Mouse (Mus musculus) intestine, postnatal 0 days (tissue): ENCODE results near the gene 9530003J23Rik. TPM values are rescaled to one million over a fixed set of nuclear protein-coding genes. Genes with fewer than 3 reads are reported as not detected.
"Not testable (repeated sequence)": the region's sequence is repeated elsewhere in the genome, so short reads cannot be mapped to it uniquely, and the experiment has no call there.

Source experiments
- ATAC-seq: fragments of 200-750 bp; cut with Nextera tagmentation; 2 replicates; pipeline ENCODE4 v1.8.0; 2017; ENCODE audit warnings: mild to moderate bottlenecking, moderate TSS enrichment, moderate library complexity
- H3K27ac ChIP-seq: fragments of 300-500 bp; sonication (generic); 2 replicates; pipeline ENCODE4 v1.5.1; 2014; ENCODE audit warnings: mild to moderate bottlenecking, low read depth, low read length, moderate library complexity
- H3K27me3 ChIP-seq: fragments of 300-500 bp; sonication (generic); replicated peaks from 2 replicates; pipeline ENCODE4 v1.6.1; 2014; ENCODE audit warnings: low read length, mixed read lengths; ENCODE audit not compliant: control insufficient read depth, insufficient read depth
- H3K36me3 ChIP-seq: fragments of 300-500 bp; sonication (generic); 2 replicates; pipeline ENCODE4 v1.6.1; 2014; ENCODE audit warnings: mild to moderate bottlenecking, moderate library complexity; ENCODE audit not compliant: control insufficient read depth, insufficient read depth
- H3K4me1 ChIP-seq: fragments of 300-500 bp; sonication (generic); replicated peaks from 2 replicates; pipeline ENCODE4 v1.6.1; 2014; ENCODE audit warnings: antibody characterized with exemption, low read length, mixed read lengths; ENCODE audit not compliant: control insufficient read depth, insufficient read depth
- H3K4me2 ChIP-seq: fragments of 300-500 bp; sonication (generic); replicated peaks from 2 replicates; pipeline ENCODE4 v1.6.1; 2014; ENCODE audit warnings: low read depth, mild to moderate bottlenecking, moderate library complexity
- H3K4me3 ChIP-seq: fragments of 300-500 bp; sonication (generic); 2 replicates; pipeline ENCODE4 v1.5.1; 2014; ENCODE audit warnings: low read depth, low read length
- H3K9ac ChIP-seq: fragments of 300-500 bp; sonication (generic); 2 replicates; pipeline ENCODE4 v1.6.1; 2014; ENCODE audit warnings: mild to moderate bottlenecking, low read depth, low read length
- H3K9me3 ChIP-seq: fragments of 300-500 bp; sonication (generic); 2 replicates; pipeline ENCODE4 v1.6.1; 2016; ENCODE audit warnings: mixed run types; ENCODE audit not compliant: control insufficient read depth
- CTCF ChIP-seq: sonication (generic); IDR thresholded peaks from 2 replicates; pipeline ENCODE4 v1.5.1; 2016; ENCODE audit warnings: low read depth, mild to moderate bottlenecking, control low read depth, antibody characterized with exemption, moderate library complexity
- WGBS: fragments of 180-500 bp; shearing (Covaris S2); extraction: QIAGEN DNeasy Blood & Tissue Kit; methylation state at CpG from one replicate; pipeline ENCODE4 v1.1.7; 2014; 5-methylcytosine and 5-hydroxymethylcytosine counted together
- polyA plus RNA-seq: library from polyadenylated mRNA; unstranded; fragments of >200 nt; fragmentation: Nextera tagmentation; extraction: Ambion mirVana; gene quantifications from 2 replicates; pipeline ENCODE4 v1.2.1, GENCODE M21; 2015

Gene 9530003J23Rik
- not detected in 2 replicates for polyA plus RNA-seq

GRCm38 (mm10) chr10:117238603-117239002, at the start of gene 9530003J23Rik:
9530003J23Rik (minus strand) TSS chr10:117238703.
- Histone ChIP-seq H3K36me3 (no peaks in the 10 kb centered on the region), H3K4me3 (no peak within 1 kb of the TSS), H3K4me2 (no peak within 1 kb of the TSS), H3K27ac (no peak within 1 kb of the TSS), H3K9ac (no peak within 1 kb of the TSS), H3K9me3 (no peaks in the 10 kb centered on the region), H3K4me1 (no peaks in the 10 kb centered on the region), H3K27me3 (no peaks in the 10 kb centered on the region)
- TF ChIP-seq CTCF = no peak
- WGBS = 77% methylated on average over 12 of the region's 12 CpGs
- ATAC-seq = no peak

GRCm38 (mm10) chr10:117287226-117287850, 48.8 kb upstream of the 9530003J23Rik start:
- no peaks in the 10 kb centered on the region for H3K27me3 ChIP-seq
- no peak overlapping the region for H3K9ac ChIP-seq
- ATAC-seq = no peak
- WGBS = 73% methylated on average over 3 of the region's 3 CpGs
- H3K4me1 ChIP-seq = no peaks in the 10 kb centered on the region
- H3K36me3 ChIP-seq = no peaks in the 10 kb centered on the region
- no peak overlapping the region for H3K4me3 ChIP-seq
- no peak overlapping the region for H3K27ac ChIP-seq
- H3K9me3 ChIP-seq = no peaks in the 10 kb centered on the region
- no peak overlapping the region for H3K4me2 ChIP-seq
- no peak for TF ChIP-seq CTCF

DNA sequence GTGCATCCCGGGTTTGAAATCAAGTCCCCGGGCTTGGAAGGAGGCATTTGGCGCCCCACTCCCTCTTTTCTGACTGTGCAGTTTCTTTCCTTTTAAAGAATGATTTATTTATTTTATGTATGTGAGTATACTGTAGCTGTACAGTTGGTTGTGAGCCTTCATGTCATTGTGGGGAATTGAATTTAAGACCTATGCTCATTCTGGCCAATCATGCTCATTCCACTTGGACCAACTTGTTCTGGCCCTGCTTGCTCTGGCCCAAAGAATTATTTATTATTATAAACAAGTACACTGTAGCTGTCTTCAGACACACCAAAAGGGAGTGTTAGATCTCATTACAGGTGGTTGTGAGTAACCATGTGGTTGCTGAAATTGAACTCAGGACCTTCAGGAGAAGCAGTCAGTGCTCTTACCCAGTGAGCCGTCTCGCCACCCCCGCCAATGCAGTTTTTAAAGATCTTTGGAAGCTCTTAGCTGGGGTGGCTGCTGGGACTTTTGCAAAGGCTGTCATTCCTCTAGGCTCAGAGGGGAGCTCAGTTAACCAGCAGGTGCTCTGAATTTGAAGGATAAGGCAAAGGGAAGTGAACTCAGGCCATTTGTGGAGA, 48.0 kb upstream of the 9530003J23Rik start:
- Histone ChIP-seq H3K9ac (no peak overlapping the region), H3K27me3 (no peaks in the 10 kb centered on the region), H3K4me1 (no peaks in the 10 kb centered on the region), H3K27ac (no peak overlapping the region), H3K36me3 (no peaks in the 10 kb centered on the region), H3K9me3 (no peaks in the 10 kb centered on the region), H3K4me3 (no peak overlapping the region), H3K4me2 (no peak overlapping the region)
- ATAC-seq = no peak
- no peak for TF ChIP-seq CTCF
- 92% methylated on average over 6 of the region's 6 CpGs for WGBS

DNA sequence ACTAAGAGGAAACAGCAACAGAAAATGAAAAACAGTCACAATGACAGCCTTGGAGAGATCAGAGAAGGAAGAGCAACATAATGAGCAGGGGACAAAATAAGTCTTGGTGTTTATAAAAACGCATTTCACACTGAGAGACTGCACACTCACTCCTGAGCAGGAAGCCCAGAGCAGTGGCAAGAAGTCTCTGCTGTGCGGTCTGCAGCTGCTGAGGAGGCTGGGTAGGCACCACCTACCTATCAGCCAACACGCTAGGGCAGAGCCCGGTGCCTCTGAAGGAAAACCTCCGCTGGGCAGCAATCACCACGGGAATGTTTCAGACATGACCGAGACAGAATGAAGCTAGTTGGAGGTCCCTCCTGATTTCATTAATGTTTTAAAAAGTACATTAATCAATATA, 47.1 kb upstream of the 9530003J23Rik start:
- not testable (repeated sequence) for ATAC-seq, H3K9me3 ChIP-seq, H3K27me3 ChIP-seq, H3K4me3 ChIP-seq, H3K27ac ChIP-seq, H3K9ac ChIP-seq, H3K4me1 ChIP-seq, H3K36me3 ChIP-seq, H3K4me2 ChIP-seq
- 87% methylated on average over 3 of the region's 7 CpGs for WGBS

GRCm38 (mm10) chr10:117284578-117285520, 46.3 kb upstream of the 9530003J23Rik start:
- no peaks in the 10 kb centered on the region for H3K36me3 ChIP-seq
- no peak overlapping the region for H3K4me3 ChIP-seq
- H3K4me2 ChIP-seq = no peak overlapping the region
- WGBS = 85% methylated on average over 10 of the region's 10 CpGs
- no peak overlapping the region for H3K27ac ChIP-seq
- no peak for TF ChIP-seq CTCF
- no peak overlapping the region for H3K9ac ChIP-seq
- no peaks in the 10 kb centered on the region for H3K9me3 ChIP-seq
- H3K4me1 ChIP-seq = no peaks in the 10 kb centered on the region
- H3K27me3 ChIP-seq = no peaks in the 10 kb centered on the region
- no peak for ATAC-seq

- H3K9me3 ChIP-seq = no peaks in the 10 kb centered on the region
- no peak for TF ChIP-seq CTCF
- no peak for ATAC-seq
- H3K4me2 ChIP-seq = no peak overlapping the region
- no peak overlapping the region for H3K4me3 ChIP-seq
- H3K36me3 ChIP-seq = no peaks in the 10 kb centered on the region
- no peak overlapping the region for H3K27ac ChIP-seq
- WGBS = 80% methylated on average over 7 of the region's 7 CpGs
- H3K27me3 ChIP-seq = no peaks in the 10 kb centered on the region
- H3K9ac ChIP-seq = no peak overlapping the region
- H3K4me1 ChIP-seq = no peaks in the 10 kb centered on the region
Observed at GRCm38 (mm10) chr10:117283871-117284577, 45.5 kb upstream of the 9530003J23Rik start.

DNA sequence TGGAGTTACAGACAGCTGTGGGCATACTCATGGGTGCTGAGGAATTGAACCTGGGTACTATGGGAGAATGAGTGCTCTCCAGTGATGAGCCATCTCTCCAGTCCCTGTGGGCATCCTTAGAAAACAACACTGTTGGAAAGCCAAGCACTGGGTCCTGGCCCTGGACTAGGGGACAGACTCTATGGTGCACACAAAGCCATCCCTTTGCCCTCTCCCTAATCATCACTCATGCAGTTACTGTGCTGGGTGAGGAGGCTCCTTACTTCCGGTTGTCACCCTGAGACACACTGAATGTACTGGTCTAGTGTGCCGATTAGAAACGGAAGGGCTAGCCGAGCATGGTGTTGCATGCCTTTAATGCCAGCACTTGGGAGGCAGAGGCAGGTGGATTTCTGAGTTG, 44.7 kb upstream of the 9530003J23Rik start:
- not testable (repeated sequence) for H3K36me3 ChIP-seq, H3K4me3 ChIP-seq
- 89% methylated on average over 4 of the region's 4 CpGs for WGBS

More for the DNA sequence above, 44.7 kb upstream of the 9530003J23Rik start:
- not testable (repeated sequence) for H3K4me2 ChIP-seq, H3K9ac ChIP-seq, ATAC-seq, H3K4me1 ChIP-seq, H3K27ac ChIP-seq, H3K9me3 ChIP-seq, H3K27me3 ChIP-seq
